ENCODE assay signal across 15 mouse cellular contexts in the genomic region with DNA sequence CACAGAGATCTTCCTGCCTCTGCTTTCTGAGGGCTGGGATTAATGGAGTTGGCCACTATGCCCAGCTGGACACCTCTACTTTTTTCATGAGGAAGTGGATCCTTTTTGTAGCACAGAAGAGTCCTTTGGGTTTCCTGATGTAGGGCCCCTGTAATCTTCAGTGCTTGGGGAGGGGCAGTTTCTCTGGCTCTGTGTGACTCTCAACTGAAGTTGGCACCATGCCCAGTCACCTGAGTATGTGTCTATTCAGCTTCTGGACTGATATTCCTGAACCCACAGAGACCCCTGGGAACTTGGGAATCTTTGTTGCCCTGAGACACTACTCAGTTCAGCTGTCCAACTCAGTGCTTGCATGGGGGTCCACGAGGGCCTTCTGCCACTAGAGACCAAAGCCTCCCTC. TPM values are rescaled to one million over a fixed set of nuclear protein-coding genes. Genes with fewer than 3 reads are reported as not detected.
DNase-seq lines count a peak whose midpoint lies in the region; ATAC-seq and TF ChIP-seq lines count a peak whose summit lies in the region.
"Had no signal": no experiment of that assay in that cellular context is flagged by ENCODE, and none has a peak within 500 bp of the region (broad histone marks: within the 10 kb centered on the region; RNA-seq: fewer than 3 reads in every experiment).

No protein-coding gene starts in this region.

- no peaks in the 10 kb centered on the region for H3K9me3 ChIP-seq in lung, embryonic 14.5 days (ENCODE audit: low read depth, low read length)
- no peaks in the 10 kb centered on the region for H3K9me3 ChIP-seq in intestine, embryonic 15.5 days
- H3K9me3 ChIP-seq: embryonic facial prominence, embryonic 15.5 days; hindbrain, embryonic 10.5 days; liver, embryonic 15.5 days; neural tube, embryonic 15.5 days had no signal

- WGBS in lung, embryonic 14.5 days, result 59% methylated on average over 1 of the region's 1 CpGs
- WGBS in intestine, embryonic 15.5 days, result 56% methylated on average over 1 of the region's 1 CpGs

- no peak for DNase-seq in gastrocnemius, adult 2 months
- no peak for DNase-seq in gastrocnemius, postnatal 36 days
- DNase-seq in lung, embryonic 14.5 days, result peak; percentile 54
- DNase-seq in lung, postnatal 4 days, result no peak
- no peak for DNase-seq in urinary bladder, postnatal 36 days (ENCODE audit: low spot score in 2 of 2)
- no peak for DNase-seq in layer of hippocampus, adult 11-12 months (ENCODE audit: low spot score)
- DNase-seq: adrenal gland, postnatal 36 days; B cell, adult 2 months had no signal

- H3K4me3 ChIP-seq in gastrocnemius, adult 2 months, result no peak overlapping the region
- H3K4me3 ChIP-seq in lung, embryonic 14.5 days (ENCODE audit: low read depth, low read length), result no peak overlapping the region
- H3K4me3 ChIP-seq in intestine, embryonic 15.5 days (replicated peaks), result no peak overlapping the region
- H3K4me3 ChIP-seq: embryonic facial prominence, embryonic 15.5 days; hindbrain, embryonic 10.5 days; liver, embryonic 15.5 days; neural tube, embryonic 15.5 days had no signal

- intact Hi-C loops in gastrocnemius, adult 2 months (cut with DNase I), result no loop called here
- intact Hi-C loops in gastrocnemius, postnatal 36 days (cut with DNase I), result no loop called here

- peak overlapping the region; percentile 81 for H3K27ac ChIP-seq in gastrocnemius, adult 2 months
- no peak overlapping the region for H3K27ac ChIP-seq in lung, embryonic 14.5 days (ENCODE audit: low read depth)
- peak overlapping the region; percentile 22; the same call in 1 of the 2 replicates for H3K27ac ChIP-seq in intestine, embryonic 15.5 days
- H3K27ac ChIP-seq: hindbrain, embryonic 10.5 days; liver, embryonic 15.5 days; neural tube, embryonic 15.5 days had no signal

- H3K4me1 ChIP-seq in lung, embryonic 14.5 days (ENCODE audit: insufficient read depth), result peaks cover 34% of the 10 kb centered on the region
- peaks cover 32% of the 10 kb centered on the region for H3K4me1 ChIP-seq in intestine, embryonic 15.5 days (replicated peaks)
- H3K4me1 ChIP-seq: liver, embryonic 15.5 days had no signal

- no peak for TF ChIP-seq CTCF in gastrocnemius, adult 2 months (IDR thresholded peaks at IDR 0.05)
- TF ChIP-seq CTCF in lung, embryonic 14.5 days (IDR thresholded peaks at IDR 0.05; ENCODE audit: low read depth), result no peak

- no peak overlapping the region for H3K4me2 ChIP-seq in lung, embryonic 14.5 days
- no peak overlapping the region for H3K4me2 ChIP-seq in intestine, embryonic 15.5 days (replicated peaks)
- H3K4me2 ChIP-seq: embryonic facial prominence, embryonic 15.5 days; liver, embryonic 15.5 days; neural tube, embryonic 15.5 days had no signal

- H3K36me3 ChIP-seq in lung, embryonic 14.5 days (ENCODE audit: insufficient read depth), result no peaks in the 10 kb centered on the region
- H3K36me3 ChIP-seq in intestine, embryonic 15.5 days, result no peaks in the 10 kb centered on the region
- H3K36me3 ChIP-seq: embryonic facial prominence, embryonic 15.5 days; hindbrain, embryonic 10.5 days; liver, embryonic 15.5 days; neural tube, embryonic 15.5 days had no signal

- no peak for ATAC-seq in lung, embryonic 14.5 days (ENCODE audit: insufficient read depth)
- peak; percentile 71 for ATAC-seq in intestine, embryonic 15.5 days
- ATAC-seq in megakaryocyte-erythroid progenitor cell, adult 5-6 weeks (replicated peaks; ENCODE audit: low FRiP score, low TSS enrichment, poor library complexity, severe bottlenecking), result 0 out of 2 replicates have a peak, but pooled peaks have one; percentile 52
- ATAC-seq: forebrain, embryonic 14.5 days had no signal

- no peak overlapping the region for H3K9ac ChIP-seq in lung, embryonic 14.5 days
- no peak overlapping the region for H3K9ac ChIP-seq in intestine, embryonic 15.5 days
- H3K9ac ChIP-seq: embryonic facial prominence, embryonic 15.5 days; liver, embryonic 15.5 days; neural tube, embryonic 15.5 days had no signal

- no peaks in the 10 kb centered on the region for H3K27me3 ChIP-seq in lung, embryonic 14.5 days (ENCODE audit: insufficient read depth, low read length)
- H3K27me3 ChIP-seq in intestine, embryonic 15.5 days (replicated peaks), result no peaks in the 10 kb centered on the region
- H3K27me3 ChIP-seq: embryonic facial prominence, embryonic 15.5 days; neural tube, embryonic 15.5 days had no signal

RNA-seq across cellular contexts. Expression of gene Dab2ip, which starts 37.0 kb away (rescaled TPM):
- 10 to 100 TPM; 38.2 to 52.0 TPM for total RNA-seq in gastrocnemius, adult 2 months (2021)
- 10 to 100 TPM; 37.6 to 46.5 TPM for total RNA-seq in gastrocnemius, postnatal 36 days (2021)
- polyA plus RNA-seq in lung, embryonic 14.5 days (2014; fragmentation: Nextera tagmentation; extraction: Ambion mirVana), result 51.7 and 61.4 TPM in 2 replicates
- 52.7 and 54.9 TPM in 2 replicates for polyA plus RNA-seq in intestine, embryonic 15.5 days (2015; fragmentation: Nextera tagmentation; extraction: Ambion mirVana)
- total RNA-seq in megakaryocyte-erythroid progenitor cell, adult 5-6 weeks (2014; fragmentation: Nextera tagmentation), result 3.2 and 5.9 TPM in 2 replicates
- total RNA-seq in megakaryocyte-erythroid progenitor cell, adult 5-6 weeks (2017), result 3.2 TPM in 2 replicates

Comparison
In these comparisons a context has a peak if more than half of its experiments do, and no peak if none do; other contexts are left out.
1. RNA of gene Dab2ip, which starts 37.0 kb away (total RNA-seq): 38.2 to 52.0 TPM in gastrocnemius, adult 2 months and 37.6 to 46.5 TPM in gastrocnemius, postnatal 36 days; 3.2 to 5.9 TPM in megakaryocyte-erythroid progenitor cell, adult 5-6 weeks; every median in the first group is over 4 times any median in the second.